Mouse (Mus musculus) heart, adult 2 months (tissue): ENCODE data around the gene Zfp131.

ENCODE experiments used
- CTCF ChIP-seq: fragments of 200-600 bp; IDR thresholded peaks from 2 replicates; pipeline ENCODE4 v1.8.1; 2022; ENCODE audit warnings: antibody characterized with exemption, mild to moderate bottlenecking, moderate library complexity
- POLR2A ChIP-seq: fragments of 200-500 bp; IDR thresholded peaks from 2 replicates; pipeline ENCODE4 v1.6.1; 2011; ENCODE audit warnings: mild to moderate bottlenecking, low read depth, low read length, control low read depth; ENCODE audit not compliant: insufficient read depth

DNA sequence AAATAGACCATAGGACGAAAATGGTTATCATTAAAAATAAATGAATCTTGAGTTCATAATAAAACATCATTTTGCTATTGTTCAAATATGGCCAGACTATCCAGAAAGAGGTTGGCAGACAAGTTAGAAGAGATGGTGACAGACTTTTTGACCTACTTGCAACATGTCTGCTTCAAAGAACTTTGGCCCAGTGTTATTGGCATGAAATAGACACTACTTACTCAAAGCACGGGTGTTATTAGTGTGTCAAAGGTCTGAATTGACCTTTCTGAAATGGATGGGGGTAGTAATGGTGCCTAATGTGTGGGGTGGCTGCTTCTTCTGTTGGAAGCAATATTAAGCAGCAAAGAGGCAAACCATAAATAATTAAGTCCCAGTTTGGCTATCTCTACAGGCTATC is 74.6 kb downstream of the Zfp131 start:
- TF ChIP-seq POLR2A (no peak), CTCF (no peak)
